Mouse (Mus musculus) v-Abl transformed pro-B cells (cell line): ENCODE results near the gene Pax2.

ENCODE experiments used
- in situ Hi-C, 2 experiments: fragments of 400-800 bp; cut with MboI; formaldehyde crosslinking; loops; one replicate each; pipeline ENCODE4 v1.15.1; 2025; ENCODE audit not compliant: unreplicated experiment in 2 of 2

Pax2 gene

DNA sequence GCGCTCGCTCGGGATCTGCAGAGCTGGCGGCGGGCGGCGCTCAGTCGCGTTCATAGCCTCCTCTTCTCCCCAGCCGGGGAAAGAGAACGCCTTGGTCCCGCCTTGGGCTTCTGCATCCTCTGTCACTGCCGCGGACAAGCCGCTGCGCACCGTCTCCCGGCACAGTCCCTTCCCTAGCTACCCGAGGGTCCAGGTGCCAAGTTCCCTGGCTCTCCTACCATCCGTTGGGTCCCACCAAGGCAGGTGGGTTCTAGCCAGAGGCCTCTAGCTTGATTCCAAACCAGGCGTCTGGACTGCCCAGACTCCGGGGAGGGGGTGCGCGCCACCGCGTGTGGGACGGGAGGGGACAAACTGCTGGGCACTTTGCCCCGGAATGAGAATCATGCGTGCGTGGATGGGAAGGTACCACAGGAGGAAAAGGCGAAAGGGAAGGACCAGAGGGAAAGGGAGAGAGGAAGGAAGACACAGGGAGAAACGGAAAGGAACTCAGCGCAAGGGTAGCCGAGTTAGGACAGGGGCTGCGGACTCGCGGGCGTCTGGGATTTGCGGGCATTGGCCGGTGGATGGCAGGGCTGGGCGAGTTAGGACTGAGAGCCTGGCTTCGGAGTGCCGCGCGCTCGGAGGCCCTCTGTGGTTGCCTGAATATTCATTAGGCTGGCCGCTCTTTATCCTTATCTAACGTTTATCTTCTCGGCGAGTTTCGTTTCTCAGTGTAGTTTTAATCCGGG is at the start of gene Pax2:
TSS of gene Pax2 (plus strand) at position 353 of the 728 bp plus-strand sequence.
- in situ Hi-C loops, result loop anchor here (10.0 to 25.0 kb wide), 2 partner anchors 171 to 419 kb away; partner anchors contain the start of gene Scd4 (in 1 of the 2)

DNA sequence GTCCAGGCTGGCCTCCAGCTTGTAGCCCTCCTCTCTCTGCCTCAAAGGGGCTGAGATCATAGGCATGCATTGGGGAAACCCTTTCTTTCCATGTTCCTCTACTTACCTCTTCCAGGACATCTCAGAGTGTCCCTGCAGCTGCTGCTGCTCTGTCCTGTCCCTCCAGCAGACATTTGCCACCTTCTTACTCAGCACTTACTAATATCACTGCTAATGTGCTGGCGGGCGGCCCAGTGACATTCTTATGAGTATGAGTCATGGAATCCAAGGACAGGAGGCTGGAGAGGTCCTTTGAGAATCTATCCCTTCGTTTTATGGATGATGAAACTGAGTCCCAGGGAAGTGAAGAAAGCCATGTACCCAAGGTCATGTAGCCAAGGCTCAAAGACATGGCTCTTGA is 47.0 kb upstream of the Pax2 start:
- in situ Hi-C loops, result no loop called here

DNA sequence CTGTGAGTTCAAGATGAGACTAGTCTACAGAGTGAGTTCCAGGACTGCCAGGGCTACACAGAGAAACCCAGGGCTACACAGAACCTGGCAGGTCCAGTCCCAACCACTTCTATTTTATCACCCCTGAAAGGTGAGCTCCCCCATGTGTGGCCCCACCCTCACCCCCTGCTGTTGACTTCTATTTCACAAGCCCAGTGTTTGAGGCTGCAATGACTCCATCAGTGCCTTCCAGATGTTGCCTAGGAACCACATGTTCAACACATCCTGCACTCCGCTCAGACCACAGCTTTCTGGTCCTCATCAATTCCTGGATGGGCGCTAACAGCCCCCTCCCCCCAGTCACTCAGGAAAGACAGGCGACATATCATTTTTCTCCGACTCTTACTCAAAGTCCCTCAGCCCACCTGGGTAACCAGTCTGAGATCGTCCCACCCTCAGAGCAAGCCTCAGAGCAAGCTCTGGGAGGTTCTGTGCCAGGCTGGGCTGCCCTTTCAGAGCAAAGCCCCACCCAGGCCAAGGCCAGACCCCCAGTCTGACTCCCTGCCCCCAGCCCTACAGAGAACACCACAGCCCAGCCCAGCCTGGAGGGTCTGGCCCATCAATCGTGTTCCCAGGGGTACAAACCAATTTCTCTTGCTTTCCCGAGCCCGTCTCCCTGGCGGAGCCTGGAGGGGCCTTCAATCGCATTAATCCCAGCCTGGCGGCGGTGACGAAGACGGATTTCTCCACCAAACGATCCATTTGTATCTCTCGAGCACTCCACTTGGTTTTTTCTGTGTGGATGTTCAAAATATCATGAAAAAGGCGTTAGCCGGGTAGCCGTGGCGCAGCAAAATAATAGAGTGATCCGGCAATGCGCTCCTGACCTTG is 38.9 kb upstream of the Pax2 start:
- in situ Hi-C loops, result no loop called here

DNA sequence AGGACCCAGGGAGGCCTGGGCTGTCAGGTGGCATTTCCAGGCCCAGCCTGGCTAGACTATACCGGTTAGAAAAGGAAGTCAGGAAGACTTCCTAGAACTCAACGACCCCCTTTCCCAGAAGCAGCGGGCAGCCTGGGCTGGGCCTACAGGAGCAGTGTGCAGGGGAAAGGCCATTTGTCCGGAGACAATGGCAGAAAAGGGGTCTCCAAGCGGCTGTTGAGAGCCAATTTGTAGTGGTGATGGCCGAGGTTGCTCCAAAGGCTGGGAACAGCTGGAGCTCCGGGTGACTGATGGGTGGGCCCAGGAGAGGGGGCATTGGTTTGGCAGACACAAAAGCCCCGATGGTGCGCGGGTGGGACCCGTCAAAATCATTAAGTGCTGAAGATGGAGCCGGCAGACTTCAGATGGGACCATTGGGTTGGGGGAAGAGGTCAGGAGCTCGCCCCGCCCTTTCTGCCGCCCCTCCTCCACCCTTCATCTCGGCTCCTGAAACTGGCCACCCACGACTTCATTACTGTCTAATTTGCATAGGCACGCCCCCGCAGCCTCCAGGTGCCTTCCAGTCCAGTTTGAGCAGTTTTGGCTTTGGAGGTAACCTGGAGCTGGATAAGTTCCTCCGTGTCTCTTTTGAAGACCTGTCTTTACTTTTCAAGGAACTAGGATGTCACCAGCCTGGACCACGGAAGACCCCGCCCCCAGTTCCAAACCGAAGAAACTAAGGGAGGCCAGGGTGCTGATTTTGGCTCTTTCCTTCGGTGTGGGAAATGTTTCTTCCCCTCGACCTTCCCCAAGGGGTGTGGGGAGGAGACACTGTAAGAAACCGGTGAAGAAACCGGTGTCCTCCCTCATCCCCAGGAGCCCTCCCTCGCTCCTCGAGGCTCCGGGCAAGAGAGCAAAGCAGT is 36.3 kb upstream of the Pax2 start:
- in situ Hi-C loops, result no loop called here

DNA sequence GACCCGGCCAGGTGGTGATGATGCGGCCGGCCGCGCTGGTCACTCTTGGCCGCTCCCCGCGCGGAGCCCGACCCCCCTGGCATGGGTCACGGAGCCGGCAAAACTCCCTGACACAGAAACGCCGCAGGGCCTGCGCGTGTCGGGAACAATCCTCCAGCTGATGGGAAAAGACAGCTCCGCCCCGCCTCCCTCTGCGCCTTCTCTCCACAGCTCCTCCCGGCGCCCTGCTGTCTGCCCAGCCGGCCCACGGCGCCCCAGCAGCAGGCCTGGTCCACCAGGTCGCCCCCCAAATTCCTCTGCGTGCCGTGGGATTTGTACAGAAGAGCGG is 35.7 kb upstream of the Pax2 start:
- in situ Hi-C loops, result no loop called here

DNA sequence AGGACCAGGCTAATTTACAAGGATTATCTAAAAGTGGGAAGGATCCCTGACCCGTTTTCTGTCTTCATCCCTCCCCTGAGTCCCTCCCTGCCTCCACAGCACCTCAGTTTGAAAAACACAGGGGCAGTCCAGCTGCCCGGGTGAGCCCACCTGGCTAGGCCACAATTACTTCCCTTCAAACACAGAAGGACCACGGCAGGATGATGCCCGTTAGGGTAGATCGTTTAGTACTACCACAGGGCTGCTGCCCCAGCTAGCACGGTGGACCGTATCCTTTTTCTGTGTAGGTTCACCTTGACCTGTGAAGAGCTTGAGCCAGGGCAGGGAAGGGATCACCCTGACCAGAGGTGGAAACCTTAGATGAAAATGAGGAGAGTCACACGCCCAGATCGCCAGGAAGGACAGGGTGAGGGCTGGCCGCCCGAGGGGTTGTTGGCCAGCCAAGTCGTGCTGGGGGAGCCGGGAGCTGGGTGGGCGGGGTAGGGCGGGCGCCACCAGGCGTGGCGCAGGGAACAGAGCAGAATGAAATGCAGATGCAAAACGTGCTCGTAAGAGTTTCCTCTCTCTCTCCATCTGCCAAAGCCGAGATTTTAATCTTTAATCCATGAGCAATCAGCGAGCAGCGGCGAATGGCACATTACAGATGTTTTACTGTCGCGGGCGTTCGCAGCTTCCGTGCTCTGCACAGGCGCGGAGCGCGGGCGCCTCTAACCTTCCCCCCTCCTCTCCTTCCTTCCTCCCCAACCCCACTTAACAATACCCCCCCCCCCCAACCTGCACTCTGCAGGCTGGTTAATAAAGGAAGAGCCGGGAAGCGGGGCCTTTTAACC is 32.0 kb upstream of the Pax2 start:
- in situ Hi-C loops, result no loop called here

DNA sequence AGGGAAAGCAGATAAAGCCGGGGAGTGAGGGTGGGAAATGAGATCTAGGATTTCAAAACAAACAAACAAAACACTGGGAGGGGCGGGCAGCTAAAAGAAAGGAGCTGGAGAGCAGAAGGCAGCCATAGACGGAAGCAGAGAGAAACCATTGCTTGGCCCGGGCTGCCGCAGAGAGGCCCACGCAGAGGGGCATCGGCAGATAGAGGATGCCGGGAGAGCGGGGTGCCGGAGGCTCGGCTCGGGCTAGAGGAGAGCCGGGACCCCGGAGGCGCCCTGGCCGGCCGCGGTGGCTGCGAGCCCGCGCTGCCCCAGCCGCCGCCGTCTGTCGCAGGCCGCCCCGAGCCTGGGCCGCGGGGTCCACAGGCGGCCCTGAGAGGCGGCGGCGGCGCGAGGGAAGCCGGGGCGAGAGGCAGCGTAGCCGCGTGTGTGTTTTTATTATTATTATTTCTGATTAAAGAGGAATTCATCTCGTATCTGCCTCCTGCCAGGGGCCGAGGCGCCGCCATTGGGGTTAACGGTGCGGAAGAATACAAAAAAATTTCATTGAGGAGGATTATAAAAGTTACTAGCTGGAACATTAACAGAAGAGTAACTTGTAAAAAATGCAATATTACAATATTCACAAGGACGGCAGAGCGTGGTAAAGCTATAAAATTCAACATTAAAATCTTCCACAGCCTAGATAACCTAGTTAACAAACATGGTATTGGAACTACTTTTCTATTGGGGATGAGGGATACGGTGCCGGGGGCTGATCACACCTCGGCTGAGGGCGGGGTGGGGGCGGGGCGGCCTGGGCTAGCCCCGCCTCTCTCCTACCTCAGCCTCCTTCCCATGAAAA is 29.7 kb upstream of the Pax2 start:
- in situ Hi-C loops, result no loop called here

DNA sequence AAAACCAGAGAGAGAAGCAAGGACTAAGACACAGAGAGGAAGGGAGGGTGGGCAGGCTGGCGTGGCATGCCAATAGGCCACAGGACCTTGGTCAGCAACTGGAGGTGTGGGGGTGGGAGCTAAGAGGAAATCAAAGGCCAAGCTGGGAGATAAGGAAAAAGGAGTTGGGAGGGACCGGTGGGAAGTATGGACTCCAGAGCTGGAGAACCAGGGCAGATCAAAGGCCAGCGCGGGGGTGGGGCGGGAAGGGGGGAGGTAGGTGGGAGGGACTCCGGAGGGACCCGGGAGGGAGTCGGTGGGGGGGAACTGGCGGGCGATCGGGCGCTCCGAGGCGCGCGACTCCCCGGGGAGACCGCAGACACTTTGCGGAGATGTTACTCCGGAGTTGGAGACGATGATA is 21.7 kb upstream of the Pax2 start:
- in situ Hi-C loops, result no loop called here

DNA sequence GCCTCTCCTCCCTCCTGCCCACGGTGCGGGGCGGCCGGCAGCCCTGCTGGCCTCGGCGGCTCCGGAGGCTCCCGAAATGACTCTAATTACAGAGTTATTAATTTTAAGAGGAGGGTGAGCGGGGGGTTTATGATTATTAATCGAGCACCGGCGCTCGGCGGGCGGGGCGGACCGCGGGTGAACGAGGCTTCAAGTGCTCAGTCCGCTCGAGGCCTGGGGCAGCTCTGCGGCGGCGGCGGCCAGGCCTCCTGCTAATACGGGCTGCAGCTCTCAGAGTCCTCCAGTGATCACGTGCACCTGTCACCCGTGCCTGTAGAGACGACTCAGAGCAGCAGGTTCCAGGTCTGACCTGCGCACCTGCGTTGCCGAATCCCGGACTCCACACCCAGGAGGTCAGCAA is 21.2 kb upstream of the Pax2 start:
- in situ Hi-C loops, result no loop called here

DNA sequence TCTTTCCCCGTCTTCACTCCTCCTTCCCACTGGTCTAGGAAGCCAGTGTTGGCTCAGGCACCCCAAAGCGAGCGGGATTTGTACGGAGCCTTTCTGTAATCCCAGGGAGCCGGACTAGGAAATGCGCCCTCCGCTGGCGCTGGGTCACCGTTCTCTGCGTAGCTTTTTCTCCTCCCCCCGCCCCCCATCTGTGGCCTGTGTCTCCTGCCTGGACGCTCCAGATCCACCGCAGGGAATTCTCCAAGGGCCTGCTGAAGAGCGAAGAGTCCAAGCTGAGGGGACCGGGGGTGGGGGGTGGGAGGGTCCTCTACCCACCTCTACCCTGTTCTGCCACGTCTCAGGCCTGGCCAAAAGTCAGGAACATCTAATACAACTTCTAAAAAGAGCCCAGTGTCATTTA is 15.5 kb upstream of the Pax2 start:
- in situ Hi-C loops, result no loop called here

DNA sequence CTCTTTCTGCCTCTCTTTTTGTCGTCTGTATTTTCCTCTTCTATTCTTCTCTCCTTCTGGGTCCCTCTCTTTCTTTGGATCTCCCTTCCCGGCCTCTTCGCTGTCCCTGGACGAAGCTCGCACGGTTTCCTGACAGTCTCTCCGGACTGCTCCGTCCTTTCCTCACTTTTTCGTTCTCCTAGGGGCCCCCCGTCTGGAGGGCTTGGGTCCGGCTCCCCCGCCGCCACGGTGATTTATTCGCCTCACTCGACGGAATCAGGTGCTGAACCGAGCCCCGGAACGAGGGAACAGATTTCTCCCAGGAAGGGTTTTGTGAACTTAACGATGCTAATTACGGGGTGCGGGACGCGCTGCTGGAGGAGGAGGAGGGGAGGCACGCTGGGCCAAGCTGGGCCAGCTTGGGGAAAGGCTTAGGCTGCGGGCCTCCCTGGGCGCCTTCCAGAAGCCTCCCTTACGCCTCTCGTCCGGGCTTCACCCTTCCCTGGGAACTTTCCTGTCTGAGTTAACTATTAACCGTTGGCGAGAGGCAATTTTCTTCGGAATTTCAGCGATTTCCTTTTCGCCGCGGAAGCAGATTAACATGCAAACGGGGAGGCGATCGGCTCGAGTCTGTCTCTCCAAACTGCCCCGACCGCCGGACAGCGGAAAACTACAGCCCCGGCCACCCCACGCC is 14.6 kb upstream of the Pax2 start:
- in situ Hi-C loops, result no loop called here

DNA sequence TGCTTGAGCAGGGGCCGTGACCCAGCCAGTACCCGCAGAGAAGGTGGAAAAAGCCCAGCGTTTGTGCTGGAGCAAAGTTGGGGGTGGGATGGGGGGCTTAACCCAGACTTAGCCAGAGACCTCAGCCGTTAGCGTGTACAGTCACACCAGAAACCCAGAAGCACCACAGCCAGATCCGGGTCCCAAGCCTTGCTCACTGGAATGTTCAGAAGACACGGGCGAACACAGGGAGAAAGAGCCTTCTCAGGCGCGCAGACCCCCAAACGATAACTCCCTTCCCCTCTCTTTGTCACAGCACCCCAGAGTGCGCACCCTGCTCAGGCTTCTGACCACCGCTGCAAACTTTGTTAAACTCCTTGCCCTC is 14.1 kb upstream of the Pax2 start:
- in situ Hi-C loops, result no loop called here

DNA sequence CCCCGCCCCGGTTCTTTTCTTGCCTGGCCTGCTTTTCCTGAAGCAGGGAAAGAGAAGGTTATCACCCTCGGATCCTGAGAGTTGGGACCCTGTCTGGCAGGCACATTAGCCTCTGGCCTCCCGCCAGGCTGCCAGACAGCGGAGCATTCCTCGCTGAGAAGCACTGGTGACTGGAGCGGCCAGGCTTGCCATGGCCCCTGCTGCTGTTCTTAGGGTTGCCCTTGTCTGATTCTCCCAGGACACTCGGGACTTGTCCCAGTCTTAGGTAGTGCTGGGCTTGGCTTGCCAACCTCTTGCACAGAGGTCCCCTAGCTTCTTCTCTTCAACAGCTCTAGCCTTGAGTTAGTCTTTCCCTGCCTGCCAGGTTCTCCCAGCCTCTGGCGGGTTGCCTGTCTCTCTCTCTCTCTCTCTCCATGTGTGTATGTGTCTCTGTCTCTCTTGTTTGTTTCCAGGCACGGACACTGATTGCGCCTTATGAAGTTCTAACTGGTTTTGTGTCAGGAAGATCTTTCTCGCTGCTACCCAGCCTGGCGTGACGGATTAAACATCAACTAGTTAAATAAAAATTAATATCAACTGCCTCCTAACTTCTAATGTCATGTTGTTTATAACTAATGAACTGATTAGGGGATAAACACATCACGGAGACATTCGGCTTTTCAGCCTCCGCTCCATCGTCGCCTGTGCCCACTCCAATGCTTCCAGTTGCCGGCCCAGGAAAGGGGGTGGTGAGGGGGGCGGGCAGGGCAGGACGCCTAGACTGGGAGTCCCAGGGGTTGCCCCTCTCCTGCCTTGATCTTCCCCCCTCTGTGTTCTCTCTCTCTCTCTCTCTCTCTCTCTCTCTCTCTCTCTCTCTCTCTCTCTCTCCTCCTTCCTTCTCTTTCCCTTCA is 13.5 kb upstream of the Pax2 start:
- in situ Hi-C loops, result no loop called here

DNA sequence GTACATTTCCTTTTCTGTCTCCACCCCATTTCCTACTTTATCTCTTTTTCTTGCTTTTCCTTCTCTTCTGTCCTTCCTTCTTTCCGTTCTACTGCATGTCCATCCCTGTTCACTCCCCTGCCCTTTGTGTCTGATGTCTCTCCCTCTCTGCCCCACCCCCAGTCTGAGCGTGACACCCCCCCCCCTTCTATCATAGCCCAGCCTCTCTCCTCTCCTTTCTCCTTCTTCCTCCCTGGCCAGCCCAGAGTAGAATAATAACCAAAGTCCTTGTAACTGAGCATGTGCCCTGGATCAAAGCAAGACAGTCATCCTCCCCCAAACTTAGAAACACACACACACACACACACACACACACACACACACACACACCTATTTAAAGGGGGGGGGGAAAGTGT is 12.8 kb upstream of the Pax2 start:
- in situ Hi-C loops, result no loop called here

DNA sequence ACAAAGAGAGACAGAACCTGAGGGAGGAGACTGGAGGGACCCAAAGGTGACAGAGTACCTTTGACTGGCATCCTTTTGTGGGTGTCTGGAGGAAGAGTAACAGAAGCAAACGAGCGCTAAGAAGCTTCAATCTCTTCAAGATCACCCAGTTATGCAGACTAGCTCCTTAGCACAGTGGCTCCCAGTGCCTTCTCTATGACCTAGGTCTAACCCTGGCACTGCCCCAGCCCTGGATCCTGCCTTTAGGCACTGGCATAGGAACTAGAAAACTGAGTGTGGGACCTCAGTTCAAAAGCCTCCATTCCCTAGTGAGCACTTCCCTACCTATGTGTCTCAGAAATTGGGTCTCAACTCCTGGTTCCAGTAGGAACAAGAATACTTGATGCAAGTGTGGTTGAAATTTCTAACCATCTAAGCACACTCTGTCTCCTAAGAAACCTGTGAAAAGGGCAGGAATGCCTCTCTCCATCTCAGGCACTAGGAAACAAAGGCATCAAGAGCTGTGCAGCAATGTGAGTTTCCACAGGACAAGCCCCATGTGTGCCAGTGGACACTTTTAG is 11.8 kb upstream of the Pax2 start:
- in situ Hi-C loops, result no loop called here

DNA sequence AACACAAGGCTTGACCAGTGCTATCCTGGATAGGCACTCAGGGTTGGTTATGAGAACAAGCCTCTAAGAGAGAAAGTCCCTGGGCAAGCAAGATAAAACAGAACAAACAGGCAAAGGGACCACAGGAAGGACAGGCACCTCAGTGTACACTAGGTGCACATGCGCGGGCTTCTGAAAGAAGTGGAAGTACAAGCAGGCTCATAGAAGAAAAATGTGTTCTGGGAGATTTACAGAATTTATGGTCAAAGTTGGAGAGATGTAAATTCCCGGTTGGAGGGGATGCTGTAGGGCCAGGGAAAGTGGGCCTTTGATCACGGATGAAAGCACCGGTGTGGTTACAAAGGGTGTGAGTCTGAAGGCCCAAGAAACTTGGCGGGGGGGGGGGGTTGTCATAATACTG is 10.1 kb upstream of the Pax2 start:
- in situ Hi-C loops, result loop anchor here in 1 of 2 experiments (5.0 kb wide), 1 partner anchor 148 kb away; no protein-coding TSS in a partner anchor

DNA sequence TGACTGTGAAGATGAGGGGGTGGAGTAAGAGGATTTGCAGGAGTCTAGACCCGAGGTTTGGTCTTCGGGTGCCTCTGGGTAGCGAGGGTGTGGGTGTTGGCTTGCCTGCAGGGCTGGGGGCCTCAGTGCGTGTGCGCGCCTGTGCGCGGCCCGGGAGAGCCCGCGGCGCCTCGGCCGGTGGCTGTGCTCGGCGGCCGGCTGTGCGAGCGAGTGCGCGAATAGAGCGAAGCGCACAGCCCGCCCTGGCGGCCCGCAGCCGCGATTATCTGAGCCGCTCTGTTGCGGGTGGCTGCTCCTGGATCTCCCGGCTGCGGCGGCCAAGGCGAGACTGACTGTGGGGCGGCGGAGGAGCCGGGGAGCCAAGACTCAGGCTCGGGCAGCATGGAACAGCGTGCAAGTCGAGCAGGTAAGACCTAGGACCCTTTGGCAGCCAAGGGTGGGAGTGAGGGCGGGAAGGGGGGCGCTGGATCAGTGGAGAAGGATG is 9.3 kb upstream of the Pax2 start:
- in situ Hi-C loops, result loop anchor here in 1 of 2 experiments (5.0 kb wide), 1 partner anchor 149 kb away; no protein-coding TSS in a partner anchor
